Mouse (Mus musculus): ENCODE measurements around the gene Nell2. TPM values are rescaled to one million over a fixed set of nuclear protein-coding genes. Genes with fewer than 3 reads are reported as not detected.
"Not testable (repeated sequence)": the region's sequence is repeated elsewhere in the genome, so short reads cannot be mapped to it uniquely, and the experiment has no call there.

Gene Nell2
- polyA plus RNA-seq, 1 experiment from 2014 or later = 115 TPM

DNA sequence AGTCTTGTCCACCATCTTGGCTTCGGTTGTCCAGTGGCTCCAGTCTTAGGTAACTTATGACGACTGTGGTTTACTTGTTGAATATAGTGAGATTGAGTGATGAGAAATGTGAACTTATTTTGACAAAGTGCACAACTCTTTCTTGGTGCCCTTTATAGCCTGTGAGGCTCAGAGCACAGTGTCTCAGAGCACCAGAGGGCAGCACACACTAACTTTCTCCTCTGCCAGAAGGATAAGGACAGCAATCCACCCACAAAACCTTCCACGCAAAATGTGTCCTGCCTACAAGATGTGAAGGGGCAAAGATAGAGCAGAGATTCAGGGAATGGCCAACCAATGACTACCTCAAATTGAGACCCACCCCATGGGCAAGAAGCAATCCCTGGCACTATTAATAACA is 256.2 kb downstream of the Nell2 start:
- WGBS = 92% methylated on average over 3 of the region's 3 CpGs
- Histone ChIP-seq H3K27me3 (no peaks in the 10 kb centered on the region), H3K4me2 (replicated peaks) (no peak overlapping the region), H3K9ac (no peak overlapping the region), H3K9me3 (replicated peaks) (no peaks in the 10 kb centered on the region), H3K27ac (no peak overlapping the region), H3K36me3 (no peaks in the 10 kb centered on the region), H3K4me3 (no peak overlapping the region), H3K4me1 (no peaks in the 10 kb centered on the region)
- no peak for ATAC-seq (ENCODE audit: low FRiP score)

DNA sequence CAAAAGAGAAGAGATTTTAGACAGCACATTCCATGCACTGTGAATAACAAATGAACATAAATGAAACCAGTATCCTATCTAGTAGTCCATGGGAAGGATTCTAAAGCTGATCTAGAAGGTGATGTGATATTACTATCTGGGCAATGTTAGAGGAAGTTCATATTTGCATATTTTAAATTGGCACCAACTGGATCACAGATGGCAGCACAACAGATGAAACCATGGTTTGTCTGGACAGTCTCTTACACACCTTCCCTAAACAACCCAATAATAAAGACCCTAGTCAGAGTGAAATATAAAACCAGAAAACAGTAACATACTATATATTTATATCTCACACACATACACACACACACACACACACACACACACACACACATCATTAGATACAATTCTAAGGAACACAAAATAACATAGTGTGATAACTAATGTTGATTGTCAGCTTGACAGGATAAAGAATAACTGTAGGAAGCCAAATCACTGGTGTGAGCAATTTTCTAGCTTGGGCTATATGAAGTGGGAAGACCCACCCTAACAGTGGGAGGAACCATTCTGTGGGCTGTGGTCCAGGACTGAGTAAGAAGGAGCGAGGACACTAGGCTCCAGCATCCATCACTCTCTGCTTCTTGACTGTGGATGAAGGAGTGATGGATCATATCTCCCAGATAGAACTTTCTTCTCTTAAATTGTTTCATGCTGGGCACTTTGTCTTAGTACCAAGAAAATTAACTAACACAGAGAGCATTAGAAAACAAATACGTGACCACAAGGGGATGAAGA is 268.5 kb downstream of the Nell2 start:
- Histone ChIP-seq H3K4me2 (replicated peaks) (no peak overlapping the region), H3K9me3 (replicated peaks) (no peaks in the 10 kb centered on the region), H3K36me3 (no peaks in the 10 kb centered on the region), H3K4me1 (0 out of 2 replicates have a peak, but pooled peaks cover 3% of the 10 kb centered on the region), H3K27ac (no peak overlapping the region), H3K27me3 (no peaks in the 10 kb centered on the region), H3K4me3 (no peak overlapping the region), H3K9ac (no peak overlapping the region)
- ATAC-seq (ENCODE audit: low FRiP score) = no peak
- WGBS = 90% methylated on average over 2 of the region's 2 CpGs

DNA sequence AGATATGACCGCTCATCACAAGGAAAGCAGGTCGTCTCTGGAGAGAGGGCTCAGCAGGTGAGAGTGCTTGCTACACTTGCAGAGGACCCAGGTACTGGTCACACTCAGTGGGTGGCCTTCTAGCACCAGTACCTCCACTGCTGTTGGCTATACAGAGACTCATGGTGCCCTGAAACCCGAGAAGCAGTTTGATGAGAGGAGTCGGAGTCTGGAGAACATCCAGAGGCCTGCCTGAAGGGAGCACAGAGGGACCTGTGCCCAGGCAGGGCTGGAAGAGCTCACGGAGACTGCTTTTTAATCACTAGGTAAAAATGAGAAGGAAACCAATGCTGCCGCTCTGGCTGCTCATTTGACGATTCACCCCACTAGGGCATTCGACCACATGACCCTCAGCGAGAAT is 271.2 kb downstream of the Nell2 start:
- H3K4me3 ChIP-seq = no peak overlapping the region
- no peak overlapping the region for H3K9ac ChIP-seq
- no peak for ATAC-seq (ENCODE audit: low FRiP score)
- no peaks in the 10 kb centered on the region for H3K27me3 ChIP-seq
- no peaks in the 10 kb centered on the region for H3K9me3 ChIP-seq (replicated peaks)
- H3K4me1 ChIP-seq = 0 out of 2 replicates have a peak, but pooled peaks cover 3% of the 10 kb centered on the region
- no peak overlapping the region for H3K27ac ChIP-seq
- H3K36me3 ChIP-seq = no peaks in the 10 kb centered on the region
- 75% methylated on average over 9 of the region's 9 CpGs for WGBS
- no peak overlapping the region for H3K4me2 ChIP-seq (replicated peaks)

DNA sequence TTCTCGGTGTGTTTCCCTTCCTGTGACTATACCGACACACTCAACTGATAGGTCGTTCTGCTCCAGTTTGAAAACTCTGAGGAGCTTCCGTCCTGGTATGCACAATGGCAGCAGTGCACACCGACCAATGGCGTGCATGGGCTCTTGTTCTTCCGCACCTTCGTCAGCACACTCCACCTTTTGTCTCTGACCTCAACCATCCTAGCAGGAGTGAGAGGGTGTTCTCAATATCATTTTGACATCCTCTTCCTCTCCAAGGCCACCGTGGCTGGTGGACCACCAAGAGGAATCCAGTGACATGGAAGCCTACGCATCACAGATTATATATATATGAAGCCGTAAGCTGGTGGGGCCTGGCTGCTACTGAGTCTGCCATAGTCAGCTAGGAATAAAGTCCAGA is 282.8 kb downstream of the Nell2 start:
- WGBS = 94% methylated on average over 11 of the region's 11 CpGs
- no peak overlapping the region for H3K4me3 ChIP-seq
- no peak overlapping the region for H3K9ac ChIP-seq
- H3K9me3 ChIP-seq (replicated peaks) = no peaks in the 10 kb centered on the region
- no peak overlapping the region for H3K27ac ChIP-seq
- H3K36me3 ChIP-seq = 0 out of 2 replicates have a peak, but pooled peaks cover 10% of the 10 kb centered on the region
- H3K27me3 ChIP-seq = no peaks in the 10 kb centered on the region
- H3K4me1 ChIP-seq = no peaks in the 10 kb centered on the region
- H3K4me2 ChIP-seq (replicated peaks) = no peak overlapping the region
- no peak for ATAC-seq (ENCODE audit: low FRiP score)

DNA sequence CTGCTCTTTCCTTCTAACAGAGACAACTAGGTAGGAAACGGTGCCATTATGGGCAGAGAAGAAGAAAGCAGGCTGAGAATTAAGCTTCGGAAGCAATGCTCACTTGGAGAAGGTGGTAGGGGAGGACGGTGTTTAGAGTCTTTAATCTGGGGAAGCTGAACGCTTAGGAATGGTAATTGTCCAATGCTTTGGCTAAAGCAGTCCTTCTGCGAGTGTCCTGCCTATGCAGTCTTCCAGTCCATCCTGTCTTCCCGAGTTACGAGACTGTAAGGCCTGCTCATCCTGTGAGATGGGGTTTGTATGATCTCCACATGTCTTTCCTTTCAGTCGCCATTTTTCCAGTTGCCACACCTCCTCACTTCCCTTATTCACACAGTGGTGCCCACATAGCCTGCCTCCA is 284.5 kb downstream of the Nell2 start:
- no peaks in the 10 kb centered on the region for H3K9me3 ChIP-seq (replicated peaks)
- peaks cover 14% of the 10 kb centered on the region; the same call in 1 of the 2 replicates for H3K36me3 ChIP-seq
- H3K27me3 ChIP-seq = no peaks in the 10 kb centered on the region
- H3K4me3 ChIP-seq = no peak overlapping the region
- 69% methylated on average over 8 of the region's 8 CpGs for WGBS
- no peak overlapping the region for H3K27ac ChIP-seq
- H3K9ac ChIP-seq = no peak overlapping the region
- no peaks in the 10 kb centered on the region for H3K4me1 ChIP-seq
- no peak overlapping the region for H3K4me2 ChIP-seq (replicated peaks)
- ATAC-seq (ENCODE audit: low FRiP score) = no peak

DNA sequence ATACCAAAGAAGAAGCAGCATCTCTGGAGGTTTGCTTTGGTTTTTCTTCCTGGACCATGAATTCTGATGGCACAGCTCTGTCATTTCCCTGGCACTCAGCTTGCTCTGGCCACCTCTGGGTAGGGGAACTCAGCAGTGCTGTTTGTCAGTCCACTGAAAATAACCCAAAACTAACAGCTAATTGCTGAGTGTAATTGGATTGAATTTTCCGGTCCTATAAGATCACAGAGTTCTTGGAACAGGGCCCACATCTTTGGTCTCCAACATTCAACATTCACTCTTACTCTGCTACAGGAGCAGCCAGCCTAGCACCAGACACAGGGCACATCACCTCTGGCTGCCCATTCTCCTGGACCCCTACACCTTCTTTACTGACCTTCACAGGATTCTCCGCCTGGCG is 287.2 kb downstream of the Nell2 start:
- ATAC-seq (ENCODE audit: low FRiP score) = no peak
- no peak overlapping the region for H3K4me3 ChIP-seq
- H3K9me3 ChIP-seq (replicated peaks) = no peaks in the 10 kb centered on the region
- 74% methylated on average over 3 of the region's 3 CpGs for WGBS
- H3K4me1 ChIP-seq = no peaks in the 10 kb centered on the region
- H3K27me3 ChIP-seq = no peaks in the 10 kb centered on the region
- H3K36me3 ChIP-seq = peaks cover 14% of the 10 kb centered on the region; the same call in 1 of the 2 replicates
- no peak overlapping the region for H3K4me2 ChIP-seq (replicated peaks)
- no peak overlapping the region for H3K27ac ChIP-seq
- H3K9ac ChIP-seq = no peak overlapping the region

DNA sequence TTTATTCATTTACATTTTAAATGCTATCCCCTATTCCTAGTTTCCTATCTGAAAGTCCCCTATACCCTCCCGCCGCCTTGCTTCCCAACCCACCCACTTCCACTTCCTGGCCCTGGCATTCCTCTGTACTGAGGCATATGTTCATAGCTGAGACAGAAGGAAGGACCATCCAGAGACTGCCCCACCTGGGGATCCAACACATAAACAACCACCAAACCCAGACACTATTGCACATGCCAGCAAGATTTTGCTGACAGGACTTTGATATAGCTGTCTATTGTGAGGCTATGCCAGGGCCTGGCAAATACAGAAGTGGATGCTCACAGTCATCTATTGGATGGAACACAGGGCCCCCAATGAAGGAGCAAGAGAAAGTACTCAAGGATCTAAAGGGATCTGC is 291.3 kb downstream of the Nell2 start:
- ATAC-seq (ENCODE audit: low FRiP score); H3K27ac ChIP-seq; H3K4me2 ChIP-seq (replicated peaks); H3K9ac ChIP-seq; H3K9me3 ChIP-seq (replicated peaks); H3K4me3 ChIP-seq; H3K4me1 ChIP-seq; H3K27me3 ChIP-seq: not testable (repeated sequence)
- 94% methylated on average over 2 of the region's 2 CpGs for WGBS
- peaks cover 14% of the 10 kb centered on the region; the same call in 1 of the 2 replicates for H3K36me3 ChIP-seq

DNA sequence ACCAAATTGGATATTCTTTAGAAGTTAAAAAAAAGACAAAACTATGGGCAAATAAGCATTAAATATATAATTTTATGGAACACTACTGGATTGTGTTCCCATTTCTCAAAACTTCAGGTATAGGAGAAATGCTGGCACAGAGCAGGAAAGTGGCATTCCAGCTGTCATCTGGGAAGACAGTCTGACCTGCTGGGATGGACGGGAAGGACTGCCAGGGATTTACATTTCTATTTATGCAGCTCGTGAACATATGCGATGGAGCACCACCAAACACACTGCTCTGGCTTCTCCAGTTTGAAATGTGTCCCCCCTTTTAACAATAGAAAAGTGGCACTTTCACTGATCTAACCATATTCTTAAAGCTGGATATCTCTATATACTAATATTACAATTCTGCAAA is 291.9 kb downstream of the Nell2 start:
- no peak overlapping the region for H3K9ac ChIP-seq
- no peak for ATAC-seq (ENCODE audit: low FRiP score)
- H3K4me3 ChIP-seq = no peak overlapping the region
- H3K9me3 ChIP-seq (replicated peaks) = no peaks in the 10 kb centered on the region
- H3K27ac ChIP-seq = no peak overlapping the region
- H3K4me1 ChIP-seq = no peaks in the 10 kb centered on the region
- 82% methylated on average over 3 of the region's 3 CpGs for WGBS
- no peak overlapping the region for H3K4me2 ChIP-seq (replicated peaks)
- H3K27me3 ChIP-seq = no peaks in the 10 kb centered on the region
- H3K36me3 ChIP-seq = peaks cover 14% of the 10 kb centered on the region; the same call in 1 of the 2 replicates

DNA sequence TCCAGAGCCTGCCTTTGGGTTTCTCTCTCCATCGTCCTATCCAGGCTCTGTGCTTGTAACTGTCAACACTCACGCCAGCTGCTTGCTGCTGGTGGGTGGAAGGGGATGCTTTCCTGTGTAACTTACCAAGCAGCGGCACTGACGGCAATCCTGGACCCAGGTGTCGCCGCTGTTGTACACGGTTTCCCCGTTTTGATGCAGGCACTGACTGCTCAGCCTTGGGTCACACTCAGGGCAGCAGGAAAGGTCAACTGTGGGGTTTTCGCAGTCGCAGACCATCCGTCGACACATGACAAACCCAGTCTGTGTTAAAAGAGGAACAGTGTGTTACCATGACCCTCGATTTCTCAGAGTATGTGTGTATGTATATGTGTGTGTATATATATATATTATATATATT is 297.2 kb downstream of the Nell2 start:
- H3K36me3 ChIP-seq = peaks cover 16% of the 10 kb centered on the region
- H3K4me3 ChIP-seq = no peak overlapping the region
- H3K4me2 ChIP-seq (replicated peaks) = no peak overlapping the region
- H3K9me3 ChIP-seq (replicated peaks) = no peaks in the 10 kb centered on the region
- 85% methylated on average over 13 of the region's 13 CpGs for WGBS
- H3K27ac ChIP-seq = no peak overlapping the region
- ATAC-seq (ENCODE audit: low FRiP score) = no peak
- no peaks in the 10 kb centered on the region for H3K27me3 ChIP-seq
- no peak overlapping the region for H3K9ac ChIP-seq
- no peaks in the 10 kb centered on the region for H3K4me1 ChIP-seq

DNA sequence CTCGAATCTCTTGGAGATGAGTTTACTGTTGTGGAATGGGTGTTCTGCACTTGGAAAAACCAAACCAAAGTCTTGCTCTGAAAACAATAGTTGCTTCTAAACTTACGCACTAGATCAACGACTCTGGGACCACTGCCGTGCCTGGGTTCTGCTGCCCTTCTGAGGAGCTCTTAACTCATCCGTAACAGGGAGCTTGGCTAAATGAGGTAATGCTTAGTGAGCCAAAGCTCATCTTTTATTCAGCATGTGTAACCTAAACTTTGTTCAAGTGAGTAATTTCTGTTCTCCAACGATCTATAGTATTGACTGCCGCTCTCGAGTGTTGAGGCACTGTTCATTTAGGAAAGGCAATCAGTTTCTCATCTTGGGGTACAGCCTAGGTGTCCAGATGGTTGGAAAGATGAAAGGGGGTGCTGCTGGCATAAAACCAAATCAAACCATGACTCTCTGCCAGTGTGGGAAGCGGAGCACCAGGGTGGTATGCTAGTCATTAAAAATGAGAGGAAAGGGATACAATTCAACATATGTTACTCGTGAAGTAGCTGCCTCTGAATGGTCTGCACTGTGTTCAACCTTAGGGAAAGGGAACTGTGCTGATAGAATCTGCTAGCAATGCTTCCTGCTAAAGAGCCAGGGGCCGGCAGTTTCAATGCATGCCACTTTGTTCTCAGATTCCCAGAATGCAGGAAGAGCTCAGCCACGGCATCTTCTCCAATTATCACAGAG is 311.6 kb downstream of the Nell2 start:
- WGBS = 65% methylated on average over 12 of the region's 12 CpGs
- Histone ChIP-seq H3K27me3 (no peaks in the 10 kb centered on the region), H3K36me3 (peaks cover 2% of the 10 kb centered on the region; the same call in 1 of the 2 replicates), H3K9ac (no peak overlapping the region), H3K4me1 (no peaks in the 10 kb centered on the region), H3K9me3 (replicated peaks) (no peaks in the 10 kb centered on the region), H3K4me3 (no peak overlapping the region), H3K27ac (0 out of 2 replicates have a peak overlapping the region, but pooled peaks have one; percentile 40), H3K4me2 (replicated peaks) (no peak overlapping the region)
- no peak; the same call in 1 of the 2 replicates for ATAC-seq (ENCODE audit: low FRiP score)

DNA sequence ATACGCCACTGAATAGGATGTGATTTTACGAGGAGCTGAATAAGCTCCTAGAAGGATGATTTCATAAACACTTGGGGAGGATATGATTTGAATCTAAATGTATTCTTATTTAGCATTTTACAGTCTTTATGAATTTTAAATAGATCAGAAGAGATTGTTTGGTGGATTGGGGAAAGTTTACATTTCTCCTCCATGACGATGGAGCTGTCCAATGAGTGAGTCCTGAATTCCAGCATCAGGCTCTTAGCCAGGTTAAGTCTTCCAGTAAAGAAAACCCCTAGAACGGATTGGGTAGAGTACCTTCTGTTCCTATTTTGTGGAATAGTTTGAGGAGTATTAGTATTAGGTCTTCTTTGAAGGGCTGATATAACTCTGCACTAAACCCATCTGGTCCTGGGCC is 317.8 kb downstream of the Nell2 start:
- no peak for ATAC-seq (ENCODE audit: low FRiP score)
- H3K27me3 ChIP-seq = no peaks in the 10 kb centered on the region
- no peak overlapping the region for H3K27ac ChIP-seq
- no peaks in the 10 kb centered on the region for H3K36me3 ChIP-seq
- no peaks in the 10 kb centered on the region for H3K9me3 ChIP-seq (replicated peaks)
- no peak overlapping the region for H3K4me2 ChIP-seq (replicated peaks)
- 83% methylated on average over 4 of the region's 4 CpGs for WGBS
- H3K4me1 ChIP-seq = no peaks in the 10 kb centered on the region
- H3K9ac ChIP-seq = no peak overlapping the region
- no peak overlapping the region for H3K4me3 ChIP-seq

DNA sequence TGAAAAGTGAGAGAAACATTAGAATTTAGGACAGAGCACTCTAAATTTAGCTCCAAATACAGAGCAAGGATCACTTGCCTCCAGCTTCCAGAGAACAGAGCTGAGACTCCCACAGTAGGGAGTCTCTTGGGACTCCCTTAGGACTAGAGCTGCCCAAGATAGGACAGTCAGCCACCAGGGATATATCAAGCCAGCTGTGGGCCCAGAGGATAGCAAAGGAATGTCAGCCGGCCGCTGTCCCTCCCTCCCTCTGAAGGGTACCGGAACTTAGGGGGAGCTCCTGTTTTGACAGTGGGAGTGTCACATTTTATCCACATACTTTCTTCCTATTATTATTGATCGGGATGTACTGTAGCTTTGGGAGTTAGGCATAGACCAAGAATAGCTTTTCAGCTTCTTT is 319.2 kb downstream of the Nell2 start:
- no peak for ATAC-seq (ENCODE audit: low FRiP score)
- H3K9me3 ChIP-seq (replicated peaks) = no peaks in the 10 kb centered on the region
- no peaks in the 10 kb centered on the region for H3K36me3 ChIP-seq
- no peak overlapping the region for H3K9ac ChIP-seq
- H3K27me3 ChIP-seq = no peaks in the 10 kb centered on the region
- no peak overlapping the region for H3K4me2 ChIP-seq (replicated peaks)
- 83% methylated on average over 4 of the region's 4 CpGs for WGBS
- no peak overlapping the region for H3K27ac ChIP-seq
- no peak overlapping the region for H3K4me3 ChIP-seq
- H3K4me1 ChIP-seq = no peaks in the 10 kb centered on the region

Data from hindbrain, embryonic 12.5 days (tissue).